Mouse (Mus musculus) cerebellum, adult 11 months (tissue): ENCODE measurements around the gene Gm20517.
A peak's percentile ranks its signal among the peaks of the same experiment; 100 is the strongest.

Source experiments
- DNase-seq: peaks from one replicate; pipeline ENCODE4 v3.0.0; 2022

Gene Gm20517

DNA sequence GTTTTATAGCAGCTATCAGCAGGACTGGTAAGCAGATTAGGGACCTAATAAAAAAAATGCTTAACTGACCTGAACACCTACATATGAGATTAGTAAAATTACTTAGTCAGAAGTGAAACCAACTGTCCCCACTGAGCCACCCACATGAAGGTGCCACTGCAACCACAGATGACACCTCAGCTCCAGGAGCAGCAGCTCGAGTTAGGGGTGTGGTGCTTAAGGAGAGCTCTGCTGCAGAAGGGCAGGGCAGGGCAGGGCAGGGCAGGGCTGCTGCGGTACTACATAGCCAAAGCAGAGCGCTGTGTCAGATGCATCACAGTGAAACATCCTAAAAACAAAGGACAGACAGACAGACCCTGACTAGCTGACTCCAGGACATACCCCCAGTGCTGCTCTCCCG is 71.4 kb downstream of the Gm20517 start:
- DNase-seq = no peak

DNA sequence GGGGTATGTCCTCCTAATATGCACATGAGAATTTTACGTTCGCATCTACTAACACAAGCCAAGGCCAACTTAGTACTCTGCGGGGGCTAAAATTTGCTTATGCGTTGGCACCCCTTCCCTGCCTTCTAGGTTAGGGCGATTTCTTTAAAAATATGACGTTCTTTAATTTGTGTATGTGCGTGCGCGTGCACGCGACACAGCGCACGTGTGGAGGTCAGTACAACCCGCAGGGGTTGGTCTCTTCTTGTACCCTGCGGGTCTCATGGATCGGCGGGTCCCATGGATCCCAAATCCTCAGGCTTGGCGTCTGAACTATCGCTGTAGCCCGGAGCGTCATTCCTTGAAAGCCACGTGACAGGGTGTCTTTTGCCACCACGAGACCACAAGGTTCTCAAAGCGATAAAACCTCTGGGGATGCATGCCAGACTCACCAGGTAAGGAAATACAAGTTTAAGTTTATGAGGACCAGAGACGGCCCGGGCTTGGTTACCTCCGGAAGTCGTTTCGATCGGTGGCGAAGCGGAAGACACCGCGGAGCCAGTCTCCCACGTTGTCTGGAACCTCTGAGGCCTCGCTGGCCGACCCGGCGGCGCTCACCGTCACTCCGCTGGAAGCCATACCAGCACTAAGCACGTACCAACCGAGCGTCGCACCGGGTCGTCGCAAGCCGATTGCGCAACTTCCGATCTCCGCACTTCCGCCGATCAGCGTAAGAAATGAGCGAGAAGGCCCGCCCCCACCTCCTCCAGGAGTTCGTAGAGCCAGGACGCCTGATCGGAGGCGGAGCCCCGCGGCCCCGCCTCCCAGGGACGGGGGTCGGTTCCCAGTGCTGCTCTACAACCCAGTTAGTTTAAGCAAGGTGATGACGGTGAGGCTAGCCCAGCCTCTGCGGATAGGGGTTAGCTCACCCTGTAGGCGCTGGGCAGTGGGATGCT is 76.3 kb downstream of the Gm20517 start:
- peak; percentile 92 for DNase-seq

DNA sequence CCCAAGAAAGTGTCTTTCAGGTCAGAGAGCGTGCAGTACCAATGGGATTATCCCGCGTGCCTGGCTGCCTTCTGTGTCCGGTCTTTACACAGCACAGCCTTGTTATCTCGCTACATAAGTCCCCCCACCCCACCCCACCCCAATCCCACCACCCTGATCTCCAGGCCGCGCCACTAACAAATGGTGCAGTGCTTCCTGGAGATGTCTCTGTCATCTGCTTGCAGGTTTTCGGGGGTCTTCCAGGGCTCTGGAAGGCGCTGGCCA is 76.9 kb downstream of the Gm20517 start, which contains the start of gene Tomm6:
TSS of gene Tomm6 (minus strand) at position 43 of the 264 bp plus-strand sequence.
- no peak for DNase-seq

DNA sequence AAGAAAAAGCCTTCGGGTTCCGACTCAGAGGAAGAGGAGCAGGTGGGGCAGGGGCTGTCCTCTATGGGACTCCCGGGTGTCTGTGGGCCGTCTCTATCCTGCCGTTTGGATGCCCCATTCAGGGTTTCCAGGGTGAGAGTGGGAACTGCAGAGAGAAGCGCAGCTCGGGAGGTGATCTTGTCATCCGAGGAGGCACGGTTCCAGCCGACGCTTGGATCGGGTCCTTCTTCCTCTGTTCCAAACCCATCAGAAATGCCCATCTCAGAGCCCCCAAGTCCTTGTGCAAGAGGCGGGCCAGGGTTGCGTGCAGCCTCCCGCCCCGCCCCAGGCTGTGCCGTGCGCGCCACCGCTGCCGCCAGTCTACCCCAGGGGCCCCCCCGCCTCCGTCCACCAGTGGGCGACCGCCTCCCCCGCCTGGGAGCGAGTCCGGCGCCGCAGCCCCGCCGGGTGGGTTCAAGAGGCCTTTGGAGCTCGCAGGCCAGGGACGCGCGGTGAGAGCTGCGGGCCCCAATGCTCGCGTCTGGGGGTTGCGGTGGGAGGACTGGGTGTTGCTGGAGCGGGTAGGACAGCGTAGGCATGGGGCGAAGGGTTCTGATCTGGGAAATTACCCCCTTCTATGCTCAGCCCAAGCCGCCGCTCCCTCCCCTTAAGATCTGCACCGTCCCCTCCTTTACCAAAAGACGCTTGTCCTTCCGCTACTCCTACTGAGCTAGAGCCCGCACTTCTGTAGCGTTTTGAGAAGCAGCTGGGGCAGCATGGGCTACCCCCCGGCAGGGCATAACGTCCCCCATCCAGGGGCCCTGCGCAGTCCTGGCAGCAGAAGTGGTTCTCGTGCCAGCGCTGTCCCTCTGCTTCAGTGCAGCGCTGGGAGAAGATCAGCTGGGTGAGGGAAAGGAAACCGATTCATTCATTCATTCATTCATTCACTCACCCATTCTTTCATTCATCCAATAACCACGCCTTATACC is 77.5 kb downstream of the Gm20517 start, which contains the start of gene Frs3:
TSS of gene Frs3 (plus strand) at position 423 of the 968 bp plus-strand sequence.
- peak; percentile 75 for DNase-seq

DNA sequence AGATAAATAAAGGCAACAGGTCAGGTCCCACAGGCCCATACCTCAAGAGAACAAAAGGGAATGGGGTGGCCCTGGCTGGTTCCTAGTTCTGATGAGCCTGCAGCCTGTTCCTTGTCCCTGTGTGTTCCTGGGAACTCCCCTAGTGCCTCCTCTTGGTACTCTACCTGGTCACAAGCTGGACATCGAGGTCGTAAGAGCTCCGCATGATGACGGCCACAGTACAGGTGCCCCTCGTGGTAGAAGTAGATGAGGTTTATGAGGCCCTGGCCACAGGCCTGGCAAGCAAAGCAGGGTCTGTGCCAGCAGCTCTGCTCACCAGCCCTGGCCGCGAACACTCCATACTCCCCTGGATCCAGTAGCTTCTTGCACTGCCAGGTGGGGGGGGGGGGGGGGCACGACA is 78.5 kb downstream of the Gm20517 start:
- no peak for DNase-seq

DNA sequence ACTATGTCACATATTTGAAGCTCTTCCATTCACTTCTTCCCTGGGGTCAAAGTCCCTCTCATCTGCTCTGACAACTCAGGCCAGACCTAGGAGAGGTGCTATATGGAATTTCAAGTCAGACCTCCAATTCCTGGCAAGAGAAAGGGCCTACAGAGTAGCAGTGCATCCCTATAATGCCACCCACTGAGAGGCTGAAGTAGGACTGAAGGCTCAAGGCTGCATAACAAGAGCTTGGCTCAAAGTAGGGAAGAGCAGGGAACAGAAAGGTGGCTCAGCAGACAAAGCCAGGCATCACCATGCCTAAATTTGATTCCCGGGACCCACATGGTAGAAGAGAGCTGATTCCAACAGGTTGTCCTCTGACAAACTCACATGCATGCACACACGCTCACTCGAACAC is 80.3 kb downstream of the Gm20517 start:
- no peak for DNase-seq

DNA sequence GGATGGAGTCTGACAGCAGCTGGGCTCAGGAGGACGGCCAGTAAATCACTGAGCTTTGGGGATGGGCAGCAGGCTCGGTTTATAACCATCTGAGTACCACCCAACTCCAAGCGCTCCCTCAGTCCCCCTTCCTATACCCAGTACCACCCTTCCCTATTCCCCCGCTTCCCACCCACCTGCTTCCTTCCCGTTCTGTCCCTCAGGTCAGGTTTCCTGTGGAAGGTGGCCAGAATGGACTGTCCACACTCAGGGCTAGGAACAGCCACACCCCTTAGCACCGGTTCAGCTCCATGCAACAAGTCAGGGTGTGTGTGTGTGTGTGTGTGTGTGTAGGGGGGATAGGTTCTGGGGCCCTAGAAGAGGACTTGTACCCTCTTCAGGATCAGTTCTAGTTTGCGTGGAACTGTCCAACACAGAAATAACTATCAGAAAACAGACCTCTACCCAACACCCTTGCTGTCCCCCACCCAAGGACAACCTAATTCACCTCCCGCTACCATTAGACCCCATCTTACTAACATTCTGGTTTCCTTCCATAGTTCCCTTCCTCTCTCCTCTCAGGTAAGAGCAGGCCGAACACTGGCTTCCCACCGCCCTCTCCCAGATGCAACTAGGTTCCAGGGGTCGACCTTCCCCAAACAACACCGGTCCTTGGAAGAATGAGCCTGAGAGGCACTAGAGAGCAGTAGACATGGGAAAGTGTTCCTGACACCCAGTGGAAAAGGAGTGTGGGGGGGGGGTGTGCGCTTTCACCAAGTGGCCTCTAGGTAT is 82.5 kb downstream of the Gm20517 start:
- DNase-seq = no peak

DNA sequence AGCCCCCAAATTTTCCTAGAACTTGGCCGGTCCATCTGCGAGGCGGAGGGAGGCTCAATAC is 82.9 kb downstream of the Gm20517 start, which contains the start of gene Gm21981:
TSS of gene Gm21981 (minus strand) at position 14 of the 61 bp plus-strand sequence.
- DNase-seq = no peak

DNA sequence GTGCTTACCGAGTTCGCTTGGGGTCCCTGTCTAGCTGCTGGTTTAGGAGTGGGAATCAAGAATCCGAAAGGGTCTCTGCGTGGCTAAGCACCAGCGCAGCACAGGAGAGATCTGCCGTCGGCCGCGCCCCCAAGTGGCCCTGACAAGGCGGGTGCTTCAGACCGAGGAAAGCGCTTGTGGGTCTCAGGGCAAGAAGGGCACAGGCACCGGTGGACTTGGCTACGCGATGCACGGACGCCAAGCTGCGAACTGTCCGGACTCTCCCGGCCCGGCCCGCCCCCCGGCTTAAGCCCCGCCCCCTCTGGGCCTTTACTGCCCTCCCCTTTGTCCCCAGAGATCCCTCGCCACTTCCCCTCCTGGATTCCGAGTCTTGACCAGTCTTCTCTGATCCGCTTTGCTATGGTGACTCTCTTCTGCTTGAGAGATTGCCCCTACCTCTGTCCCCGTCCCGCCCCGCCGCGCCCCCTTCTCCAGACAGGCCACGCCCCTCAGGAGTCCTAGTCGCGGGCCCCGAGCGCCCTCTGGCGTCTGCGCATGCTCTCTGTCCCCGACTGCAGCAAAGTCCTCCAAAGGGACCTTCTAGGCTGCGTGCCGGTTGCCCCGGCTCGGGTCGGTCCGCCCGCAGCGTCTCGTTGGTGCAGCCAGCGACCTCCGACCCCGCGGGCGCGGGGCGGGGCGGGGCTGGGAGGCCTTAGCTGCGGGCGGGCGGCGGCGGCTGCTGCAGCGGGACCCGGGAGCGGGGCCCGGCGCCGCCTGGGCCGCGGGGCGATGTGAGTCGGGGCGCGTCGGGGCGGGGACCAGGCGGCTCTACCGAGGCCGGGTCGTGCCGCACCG is 83.3 kb downstream of the Gm20517 start, which contains the start of gene Prickle4:
TSS of gene Prickle4 (minus strand) at position 234 of the 834 bp plus-strand sequence.
- DNase-seq = peak; percentile 97

DNA sequence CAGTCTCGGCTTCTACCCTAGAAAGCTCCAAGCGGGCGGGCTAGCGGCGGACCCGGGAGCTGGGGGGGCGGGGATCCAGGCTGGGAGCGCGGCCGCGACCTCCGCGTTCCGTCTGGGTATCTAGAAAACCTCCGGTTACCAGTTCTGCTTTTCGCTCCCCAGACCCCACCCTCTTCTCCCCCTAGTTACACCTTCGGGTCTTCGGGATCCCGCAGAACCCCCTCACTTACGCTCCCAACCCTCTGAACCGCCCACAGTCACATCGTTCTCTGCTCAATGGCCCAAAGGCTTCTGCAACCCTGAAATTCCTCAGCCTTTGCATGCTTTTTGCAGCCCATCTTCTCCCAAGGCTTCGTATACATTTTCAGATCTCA is 83.9 kb downstream of the Gm20517 start:
- no peak for DNase-seq

DNA sequence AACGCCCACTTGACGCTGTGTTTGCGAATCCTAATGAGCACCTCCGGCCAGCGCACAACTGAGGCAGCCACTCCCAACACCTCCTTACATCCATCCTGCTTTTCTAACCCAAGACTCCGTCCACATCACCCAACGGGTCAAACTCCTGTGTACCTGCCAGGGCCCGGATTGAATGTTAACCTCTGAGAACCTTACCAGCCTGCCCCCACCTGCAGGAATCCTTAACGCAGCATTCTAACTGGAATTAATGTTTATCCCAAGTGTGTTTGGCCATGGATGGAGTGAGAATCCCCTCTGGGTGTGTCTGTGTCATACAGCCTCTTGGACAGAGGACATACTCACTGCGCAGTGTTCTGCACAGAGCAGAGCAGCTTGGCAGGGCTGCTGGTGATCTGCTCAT is 86.8 kb downstream of the Gm20517 start:
- no peak for DNase-seq

DNA sequence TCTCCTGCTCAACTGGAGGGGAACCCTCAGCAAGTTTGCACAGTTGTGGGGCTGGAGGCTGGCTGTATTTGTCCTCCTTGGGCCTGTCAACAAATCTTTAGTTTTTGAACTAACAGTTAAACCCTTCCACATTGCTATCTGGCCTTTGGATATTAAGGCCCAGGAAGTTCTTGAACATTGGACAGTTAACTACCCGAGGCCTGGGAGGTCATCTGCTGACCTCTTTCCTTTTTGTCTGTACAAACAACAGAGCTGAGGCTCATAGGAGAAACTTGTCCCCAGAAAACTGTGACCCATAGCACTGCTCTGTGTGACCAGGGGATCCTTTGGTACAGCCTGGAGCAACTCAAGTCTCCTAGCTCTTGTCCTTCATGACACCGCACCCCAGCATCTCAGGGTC is 87.7 kb downstream of the Gm20517 start:
- no peak for DNase-seq

DNA sequence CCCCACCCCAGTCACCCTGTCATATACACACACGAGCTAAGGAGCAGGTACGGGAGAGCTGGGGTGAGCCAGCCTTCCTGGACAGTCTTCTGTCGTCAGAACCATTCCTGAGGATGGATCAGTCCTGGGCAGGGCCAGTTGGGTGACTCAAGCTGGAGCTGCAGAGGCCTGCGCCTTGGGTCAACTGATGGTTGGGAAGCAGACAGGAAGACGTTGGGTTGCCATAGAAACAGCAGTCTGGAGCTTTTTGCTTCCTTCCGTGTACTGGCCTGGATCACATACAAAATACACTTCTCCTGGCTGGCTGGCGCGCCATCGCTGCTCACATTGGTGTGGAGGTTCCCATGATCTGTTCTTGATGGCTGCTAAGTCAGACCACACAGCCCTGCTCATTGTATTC is 90.4 kb downstream of the Gm20517 start:
- no peak for DNase-seq

DNA sequence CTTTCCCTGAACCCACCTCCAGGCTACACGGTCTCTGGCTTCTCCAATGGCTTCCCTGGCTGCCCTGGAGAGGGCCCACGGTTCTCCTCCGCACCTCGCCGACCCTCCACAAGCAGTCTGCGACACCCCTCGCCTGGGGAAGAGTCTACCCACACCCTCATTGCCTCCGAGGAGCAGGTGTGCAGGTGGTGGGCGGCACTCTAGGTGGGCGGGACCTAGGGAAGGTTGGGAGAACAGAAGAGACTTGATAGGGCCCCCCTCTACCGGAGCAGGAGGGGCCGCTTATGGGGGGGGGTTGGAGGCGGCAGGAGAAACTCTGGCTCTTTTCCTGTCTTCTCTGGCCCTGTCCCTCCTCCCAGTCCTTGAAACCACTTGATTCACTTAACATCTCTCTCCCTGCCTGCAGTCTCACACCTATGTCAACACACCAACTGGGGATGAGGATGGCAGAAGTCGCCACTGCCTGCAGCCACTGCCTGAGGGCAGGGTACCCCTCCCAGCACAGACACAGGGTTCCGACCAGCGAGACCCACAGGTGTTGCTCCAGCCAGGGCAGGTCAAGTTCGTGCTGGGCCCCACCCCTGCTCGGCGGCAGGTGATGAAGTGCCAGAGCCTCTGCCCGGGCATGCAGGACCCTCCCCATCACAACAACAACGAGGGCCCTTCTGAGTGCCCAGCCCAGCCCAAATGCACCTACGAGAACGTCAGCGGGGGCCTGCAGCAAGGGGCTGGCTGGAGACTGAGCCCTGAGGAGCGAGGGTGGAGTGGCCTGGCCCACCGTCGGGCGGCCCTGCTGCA is 91.4 kb downstream of the Gm20517 start:
- DNase-seq = no peak

DNA sequence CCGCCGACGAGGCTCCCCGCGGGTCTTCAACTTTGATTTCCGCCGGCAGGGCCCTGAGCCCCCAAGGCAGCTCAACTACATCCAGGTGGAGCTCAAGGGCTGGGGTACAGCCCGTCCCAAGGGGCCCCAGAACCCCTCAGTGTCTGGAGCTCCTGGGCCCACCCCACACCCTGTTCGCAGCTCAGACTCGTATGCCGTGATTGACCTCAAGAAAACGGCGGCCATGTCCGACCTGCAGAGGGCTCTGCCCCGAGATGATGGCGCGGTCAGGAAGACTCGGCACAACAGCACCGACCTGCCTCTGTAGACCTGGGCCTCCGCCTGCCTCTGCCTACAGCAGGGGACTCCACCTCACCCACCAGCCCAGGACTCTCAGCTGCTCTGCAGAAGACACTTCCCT is 92.2 kb downstream of the Gm20517 start:
- DNase-seq = no peak

DNA sequence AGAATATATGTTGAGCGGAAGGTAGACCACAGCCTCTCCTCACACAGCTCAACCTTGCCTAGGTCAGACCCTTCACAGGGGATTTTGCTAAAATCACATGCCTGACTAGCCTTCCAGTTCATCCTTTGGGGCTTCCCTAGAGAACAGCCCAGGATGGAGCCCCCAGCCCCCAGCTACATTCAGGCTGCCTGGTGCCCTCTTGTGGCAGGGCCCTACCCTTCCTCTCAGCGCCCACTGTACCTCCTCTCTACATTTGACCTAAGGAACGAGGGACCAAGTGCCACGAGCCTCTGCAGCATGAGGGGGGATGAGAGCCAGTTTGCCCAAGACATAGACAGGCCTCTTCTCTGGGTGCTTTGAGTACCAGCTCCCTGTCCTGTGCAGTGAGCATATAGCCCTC is 93.3 kb downstream of the Gm20517 start:
- no peak for DNase-seq

DNA sequence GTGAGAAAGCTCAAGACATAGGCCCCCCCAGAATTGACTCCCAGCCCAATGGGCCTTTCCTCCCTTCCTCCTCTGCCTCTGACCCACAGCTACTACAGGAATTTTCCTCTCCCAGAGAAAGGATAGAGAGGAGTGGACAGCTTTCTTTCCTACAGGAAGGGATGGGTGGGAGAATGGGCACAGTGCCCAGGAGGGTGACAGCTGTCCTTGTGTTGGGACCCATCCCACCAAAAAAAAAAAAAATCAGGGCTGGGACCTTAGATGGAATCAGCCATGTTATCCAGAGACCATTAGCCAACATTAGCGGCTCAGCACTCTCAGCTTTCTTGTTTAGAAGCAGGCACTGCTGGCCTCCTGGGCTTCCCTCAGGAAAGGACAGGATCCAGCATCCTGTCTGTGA is 94.8 kb downstream of the Gm20517 start:
- DNase-seq = no peak

DNA sequence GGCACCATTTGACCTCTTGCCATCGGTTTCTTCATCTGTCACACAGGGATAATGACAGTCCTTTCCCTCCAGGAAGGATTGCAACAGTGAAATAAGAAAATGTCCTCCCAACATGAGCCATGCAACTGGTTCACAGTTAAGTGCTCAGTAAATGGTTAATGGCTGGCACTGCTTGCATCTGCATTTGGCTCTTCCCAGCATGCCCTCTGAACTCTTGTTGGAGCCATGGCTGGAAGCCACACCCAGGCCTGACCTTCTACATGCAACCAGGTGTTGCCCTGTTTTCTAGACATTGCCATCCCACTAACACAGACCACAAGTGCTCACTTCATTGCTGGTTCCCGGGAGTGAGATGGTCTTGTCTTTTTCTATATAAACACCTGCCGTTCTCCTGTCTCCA is 96.6 kb downstream of the Gm20517 start:
- no peak for DNase-seq

DNA sequence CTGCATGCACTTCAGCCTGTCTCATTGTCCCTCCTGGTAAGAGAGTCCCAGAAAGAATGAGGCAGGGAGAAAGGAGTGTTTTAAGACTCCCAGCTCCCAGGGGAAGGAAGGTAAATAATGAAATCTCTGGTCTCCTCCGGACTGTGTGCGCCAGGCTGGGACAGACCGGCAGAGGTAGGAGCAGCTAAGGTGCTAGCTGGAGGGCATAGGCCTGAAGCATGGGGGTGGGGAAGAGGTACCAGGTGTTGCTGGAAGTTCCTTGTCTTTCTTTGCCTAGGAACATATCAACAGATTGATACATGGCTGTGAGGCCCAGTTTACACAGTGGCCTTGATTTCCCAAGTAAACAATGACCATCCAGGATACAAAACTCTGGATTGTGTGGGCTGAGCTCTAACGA is 97.6 kb downstream of the Gm20517 start:
- no peak for DNase-seq

DNA sequence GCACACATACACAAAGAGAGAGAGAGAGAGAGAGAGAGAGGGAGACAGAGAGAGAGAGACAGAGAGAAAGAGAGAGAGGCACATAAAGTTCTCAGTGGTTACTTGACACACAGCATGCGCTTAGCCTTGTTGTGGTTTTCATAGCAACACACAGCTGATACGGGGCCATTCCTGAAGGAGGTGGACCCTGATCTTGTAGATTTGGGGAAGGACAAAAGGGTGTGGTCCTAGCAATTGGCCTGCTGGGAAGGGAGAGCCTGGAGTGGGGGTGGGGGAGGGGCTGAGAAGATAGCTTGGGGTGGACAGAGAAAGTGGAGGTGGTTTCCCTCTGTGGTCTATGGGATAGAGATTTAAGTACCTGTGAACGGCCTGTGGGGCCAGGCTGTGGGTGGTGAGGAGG is 98.6 kb downstream of the Gm20517 start:
- DNase-seq = no peak

DNA sequence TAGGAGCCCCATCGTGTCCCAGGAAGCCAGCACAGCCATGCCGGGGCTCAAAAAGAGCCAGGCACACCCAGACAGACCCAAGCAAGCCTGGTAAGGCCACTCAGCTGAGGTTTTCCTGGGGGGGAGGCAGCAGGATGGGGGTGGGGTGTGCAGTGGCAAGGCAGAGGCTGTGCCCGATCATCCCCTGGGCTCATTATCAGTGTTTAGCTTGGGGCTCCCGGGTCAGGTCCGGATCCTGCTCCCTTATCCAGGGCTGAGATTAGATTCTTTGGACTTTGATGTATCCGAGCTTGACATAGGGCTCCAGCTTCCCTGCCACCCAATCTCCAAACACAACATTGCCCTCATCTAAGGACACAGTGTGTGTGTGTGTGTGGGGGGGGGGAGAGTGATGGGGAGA is 100.5 kb downstream of the Gm20517 start:
- no peak for DNase-seq
